Mouse (Mus musculus) megakaryocyte, embryonic 14.5 days (primary cell): ENCODE measurements around the gene Brdt.

ENCODE experiments used
- FLI1 ChIP-seq: IDR thresholded peaks from 2 replicates; pipeline ENCODE4 v1.6.1; 2012; ENCODE audit warnings: low read length, inconsistent platforms, mixed read lengths
- GATA1 ChIP-seq: IDR thresholded peaks from 3 replicates; pipeline ENCODE4 v1.6.1; 2012; ENCODE audit warnings: mixed read lengths, low read length, inconsistent platforms, borderline replicate concordance

DNA sequence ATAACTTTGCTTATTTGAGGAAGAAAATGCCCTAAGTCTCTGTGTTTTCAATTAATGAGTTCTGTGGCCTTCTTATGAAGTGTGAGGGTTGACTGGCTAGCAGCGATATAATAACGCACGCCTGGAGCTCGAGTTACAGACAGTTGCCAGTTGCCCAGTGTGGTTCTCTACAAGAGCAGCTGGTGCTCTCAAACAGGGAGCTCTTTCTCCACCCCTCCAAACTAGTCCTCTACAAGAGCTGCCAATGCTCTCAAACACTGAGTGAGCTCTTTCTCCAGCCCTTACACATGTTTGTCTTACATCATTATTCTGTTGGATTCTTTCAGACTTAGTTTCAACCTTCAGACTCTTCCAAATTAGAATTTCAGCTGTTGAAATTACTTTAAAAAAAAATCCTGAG, 80.4 kb downstream of the Brdt start:
- TF ChIP-seq GATA1: no peak
- TF ChIP-seq FLI1: no peak
